Mouse (Mus musculus): ENCODE measurements around the gene Ilkap.

DNA sequence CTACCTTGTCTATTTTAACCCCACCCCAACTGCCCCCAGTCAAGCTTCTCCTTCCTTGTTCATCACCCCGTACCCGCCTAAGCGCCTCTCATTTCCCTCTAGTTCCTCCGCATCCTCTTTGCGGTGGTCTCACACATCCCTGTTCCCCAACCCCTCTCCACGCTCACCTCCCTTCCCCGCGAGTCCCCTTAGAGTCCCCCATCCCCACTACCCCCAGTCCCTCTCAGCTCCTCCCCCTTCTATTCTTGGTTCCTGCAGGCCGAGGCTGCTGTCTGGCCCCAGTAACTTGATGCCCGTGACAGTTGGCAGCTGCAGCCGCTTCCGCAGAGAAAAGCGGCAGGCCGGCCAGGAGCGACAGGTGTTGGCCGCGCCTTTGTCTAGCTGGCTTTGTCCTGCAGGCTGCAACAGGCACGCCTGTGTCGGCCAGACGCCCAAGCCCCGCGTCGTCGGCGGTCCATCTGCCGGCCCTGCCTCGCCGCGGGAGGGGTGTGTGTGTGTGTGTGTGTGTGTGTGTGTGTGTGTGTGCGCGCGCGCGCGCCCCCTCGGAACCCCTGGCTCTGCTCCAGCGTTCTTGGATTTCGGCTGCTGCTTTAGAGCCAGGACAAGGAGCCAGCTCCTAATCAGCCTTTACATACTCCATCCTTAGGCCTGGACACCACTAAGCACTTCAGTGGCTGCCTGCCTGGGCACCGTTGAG lies 15.4 kb upstream of the Ilkap start, which contains the start of gene Hes6:
- no peak for TF ChIP-seq CTCF (IDR thresholded peaks at IDR 0.05; ENCODE audit: borderline replicate concordance, insufficient read depth, low read length)
- no peak for TF ChIP-seq POLR2A (IDR thresholded peaks at IDR 0.05; ENCODE audit: low read depth, low read length)

All from embryonic fibroblast, embryonic 13.5 days (primary cell).